23 mouse cellular contexts compared by ENCODE assay signal in the genomic region with DNA sequence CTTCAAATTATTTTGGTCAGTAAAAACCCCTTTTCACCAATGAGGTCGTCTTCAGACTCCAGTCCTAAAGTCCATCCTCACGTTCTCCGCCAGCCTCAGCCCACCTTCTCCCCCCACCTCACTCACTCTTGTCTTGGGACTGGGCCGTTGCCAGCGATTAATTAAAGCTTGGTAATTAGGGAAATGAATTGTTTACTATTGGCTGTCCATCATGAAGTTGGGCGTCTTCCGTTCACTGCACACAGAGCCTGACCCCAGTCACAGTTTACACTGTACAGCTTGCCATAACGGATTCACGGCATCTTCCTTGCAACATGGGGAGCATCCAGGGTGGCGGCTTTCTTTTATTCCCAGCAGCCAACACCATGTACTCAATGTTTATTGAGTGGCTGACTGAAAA.
A peak's percentile ranks its signal among the peaks of the same experiment; 100 is the strongest.
DNase-seq lines count a peak whose midpoint lies in the region; ATAC-seq and TF ChIP-seq lines count a peak whose summit lies in the region.
"Had no signal": no experiment of that assay in that cellular context is flagged by ENCODE, and none has a peak within 500 bp of the region (broad histone marks: within the 10 kb centered on the region; RNA-seq: fewer than 3 reads in every experiment).

No protein-coding gene starts in this region.

- H3K27me3 ChIP-seq in forebrain, embryonic 10.5 days (ENCODE audit: poor library complexity, severe bottlenecking), result no peaks in the 10 kb centered on the region
- no peaks in the 10 kb centered on the region for H3K27me3 ChIP-seq in forebrain, postnatal 0 days (ENCODE audit: insufficient read depth, low read length)
- no peaks in the 10 kb centered on the region for H3K27me3 ChIP-seq in lung, postnatal 0 days (replicated peaks; ENCODE audit: insufficient read depth, low read length)
- H3K27me3 ChIP-seq in neural tube, embryonic 13.5 days, result no peaks in the 10 kb centered on the region
- H3K27me3 ChIP-seq in kidney, embryonic 15.5 days, result no peaks in the 10 kb centered on the region
- H3K27me3 ChIP-seq: embryonic facial prominence, embryonic 13.5 days; heart, embryonic 12.5 days; limb, embryonic 13.5 days; Patski had no signal

- no peak for TF ChIP-seq EP300 in lung, postnatal 0 days (IDR thresholded peaks at IDR 0.05)

- H3K36me3 ChIP-seq in forebrain, embryonic 10.5 days (replicated peaks), result no peaks in the 10 kb centered on the region
- no peaks in the 10 kb centered on the region for H3K36me3 ChIP-seq in forebrain, postnatal 0 days (ENCODE audit: insufficient read depth)
- H3K36me3 ChIP-seq in lung, postnatal 0 days (ENCODE audit: insufficient read depth, low read length), result no peaks in the 10 kb centered on the region
- H3K36me3 ChIP-seq in neural tube, embryonic 13.5 days, result no peaks in the 10 kb centered on the region
- H3K36me3 ChIP-seq in kidney, embryonic 15.5 days, result no peaks in the 10 kb centered on the region
- H3K36me3 ChIP-seq: embryonic facial prominence, embryonic 13.5 days; G1E; heart, embryonic 12.5 days; limb, embryonic 13.5 days had no signal

- no peak for DNase-seq in forebrain, embryonic 10.5 days (ENCODE audit: extremely low spot score, low spot score)
- DNase-seq in forebrain, postnatal 0 days, result no peak
- no peak for DNase-seq in lung, postnatal 0 days (ENCODE audit: low spot score)
- DNase-seq in lung, adult 18-20 months, result no peak
- no peak for DNase-seq in neural tube, embryonic 10.5 days (ENCODE audit: extremely low spot score, low spot score)
- DNase-seq: adrenal gland, postnatal 10 days; cerebellum, adult 11-12 months; gastrocnemius, postnatal 25 days; heart, adult 18-20 months; heart, postnatal 4 days; kidney, adult 11 months; kidney, postnatal 25 days; thymus, postnatal 4 days had no signal

- 78% methylated on average over 10 of the region's 10 CpGs for WGBS in forebrain, embryonic 10.5 days
- WGBS in forebrain, postnatal 0 days, result 19% methylated on average over 10 of the region's 10 CpGs
- WGBS in lung, postnatal 0 days, result 46% methylated on average over 10 of the region's 10 CpGs
- whole genome bisulfite sequencing in neural tube, embryonic 13.5 days, result 42% methylated on average over 10 of the region's 10 CpGs
- WGBS in kidney, embryonic 15.5 days, result 74% methylated on average over 10 of the region's 10 CpGs

- H3K9ac ChIP-seq in forebrain, postnatal 0 days, result no peak overlapping the region
- H3K9ac ChIP-seq in lung, postnatal 0 days (replicated peaks; ENCODE audit: low read depth), result no peak overlapping the region
- H3K9ac ChIP-seq in neural tube, embryonic 13.5 days, result no peak overlapping the region
- no peak overlapping the region for H3K9ac ChIP-seq in kidney, embryonic 15.5 days
- H3K9ac ChIP-seq: embryonic facial prominence, embryonic 13.5 days; heart, embryonic 12.5 days; hindbrain, embryonic 14.5 days; limb, embryonic 13.5 days had no signal

- no peak for TF ChIP-seq CTCF in forebrain, postnatal 0 days (IDR thresholded peaks at IDR 0.05; ENCODE audit: low read depth)
- TF ChIP-seq CTCF in lung, postnatal 0 days (IDR thresholded peaks at IDR 0.05), result no peak

- no peak for ATAC-seq in forebrain, postnatal 0 days
- 0 out of 2 replicates have a peak, but pooled peaks have one; percentile 12 for ATAC-seq in lung, postnatal 0 days
- no peak for ATAC-seq in neural tube, embryonic 13.5 days (ENCODE audit: low read depth)
- ATAC-seq in kidney, embryonic 15.5 days (replicated peaks; ENCODE audit: low FRiP score), result no peak
- ATAC-seq: inflammation-experienced regulatory T-cells, adult 6 months; Patski had no signal

- H3K4me2 ChIP-seq in forebrain, postnatal 0 days (ENCODE audit: low read depth), result no peak overlapping the region
- H3K4me2 ChIP-seq in lung, postnatal 0 days (replicated peaks; ENCODE audit: low read depth, low read length), result no peak overlapping the region
- H3K4me2 ChIP-seq in neural tube, embryonic 13.5 days, result no peak overlapping the region
- H3K4me2 ChIP-seq in kidney, embryonic 15.5 days, result no peak overlapping the region
- H3K4me2 ChIP-seq: embryonic facial prominence, embryonic 13.5 days; heart, embryonic 12.5 days; hindbrain, embryonic 14.5 days; limb, embryonic 13.5 days; liver, embryonic 11.5 days had no signal

- H3K9me3 ChIP-seq in forebrain, embryonic 10.5 days, result no peaks in the 10 kb centered on the region
- no peaks in the 10 kb centered on the region for H3K9me3 ChIP-seq in forebrain, postnatal 0 days (ENCODE audit: low read length)
- H3K9me3 ChIP-seq in lung, postnatal 0 days (ENCODE audit: low read length), result no peaks in the 10 kb centered on the region
- no peaks in the 10 kb centered on the region for H3K9me3 ChIP-seq in neural tube, embryonic 13.5 days
- no peaks in the 10 kb centered on the region for H3K9me3 ChIP-seq in kidney, embryonic 15.5 days (replicated peaks)
- H3K9me3 ChIP-seq: embryonic facial prominence, embryonic 13.5 days; heart, embryonic 12.5 days; limb, embryonic 13.5 days had no signal

- 0 out of 2 replicates have a peak overlapping the region, but pooled peaks have one; percentile 52 for H3K27ac ChIP-seq in forebrain, embryonic 10.5 days
- H3K27ac ChIP-seq in forebrain, postnatal 0 days (ENCODE audit: low read depth, low read length), result no peak overlapping the region
- H3K27ac ChIP-seq in lung, postnatal 0 days (ENCODE audit: low read length), result no peak overlapping the region
- H3K27ac ChIP-seq in neural tube, embryonic 13.5 days (replicated peaks), result peak overlapping the region; percentile 67; the same call in 1 of the 2 replicates
- no peak overlapping the region for H3K27ac ChIP-seq in kidney, embryonic 15.5 days
- H3K27ac ChIP-seq: embryonic facial prominence, embryonic 13.5 days; limb, embryonic 13.5 days had no signal

- H3K4me3 ChIP-seq in forebrain, embryonic 10.5 days, result no peak overlapping the region
- no peak overlapping the region for H3K4me3 ChIP-seq in forebrain, postnatal 0 days (ENCODE audit: low read depth, low read length)
- no peak overlapping the region for H3K4me3 ChIP-seq in lung, postnatal 0 days (ENCODE audit: low read depth, low read length)
- no peak overlapping the region for H3K4me3 ChIP-seq in neural tube, embryonic 13.5 days
- no peak overlapping the region for H3K4me3 ChIP-seq in kidney, embryonic 15.5 days (replicated peaks)
- H3K4me3 ChIP-seq: embryonic facial prominence, embryonic 13.5 days; heart, embryonic 12.5 days; limb, embryonic 13.5 days had no signal

- peaks cover 47% of the 10 kb centered on the region for H3K4me1 ChIP-seq in forebrain, embryonic 10.5 days
- no peaks in the 10 kb centered on the region for H3K4me1 ChIP-seq in forebrain, postnatal 0 days (ENCODE audit: insufficient read depth)
- no peaks in the 10 kb centered on the region for H3K4me1 ChIP-seq in lung, postnatal 0 days (ENCODE audit: insufficient read depth, low read depth, low read length)
- peaks cover 46% of the 10 kb centered on the region for H3K4me1 ChIP-seq in neural tube, embryonic 13.5 days (replicated peaks)
- no peaks in the 10 kb centered on the region for H3K4me1 ChIP-seq in kidney, embryonic 15.5 days
- H3K4me1 ChIP-seq: limb, embryonic 13.5 days had no signal

Comparison
In these comparisons a context has a peak if more than half of its experiments do, and no peak if none do; other contexts are left out.
1. H3K27ac ChIP-seq: peak in forebrain, embryonic 10.5 days (single experiment) and neural tube, embryonic 13.5 days (single experiment); none in forebrain, postnatal 0 days (single experiment), lung, postnatal 0 days (single experiment) and kidney, embryonic 15.5 days (single experiment).